Comparison of ENCODE assay signal across 12 mouse cellular contexts in genomic region chr12:86059341-86059740, GRCm38 (mm10). TPM values are rescaled to one million over a fixed set of nuclear protein-coding genes. Genes with fewer than 3 reads are reported as not detected.
"Had no signal": no experiment of that assay in that cellular context is flagged by ENCODE, and none has a peak within 500 bp of the region (broad histone marks: within the 10 kb centered on the region; RNA-seq: fewer than 3 reads in every experiment).

No protein-coding gene starts in this region.

- DNase-seq: kidney, adult 9 months; kidney, postnatal 36 days; layer of hippocampus, adult 9-11 months; layer of hippocampus, postnatal 36 days; lung, adult 18-20 months; lung, postnatal 14 days; retina, postnatal 1 day; right cerebral cortex, postnatal 4 days; spleen, adult 18-20 months; thymus, adult 18-20 months; thymus, postnatal 14 days had no signal

RNA-seq across cellular contexts. Expression of gene Tgfb3, which starts 19.5 kb away (rescaled TPM):
- total RNA-seq: megakaryocyte, adult 5-6 weeks had no signal
